Mouse (Mus musculus) stomach, postnatal 0 days (tissue): ENCODE data around the gene Pm20d1.

Experiments
- CTCF ChIP-seq: IDR thresholded peaks from 2 replicates; pipeline ENCODE4 v1.5.1; 2016; ENCODE audit warnings: antibody characterized with exemption, low read depth, mild to moderate bottlenecking, moderate library complexity
- EP300 ChIP-seq: optimal IDR thresholded peaks from 2 replicates; pipeline ENCODE3; 2016; ENCODE audit warnings: antibody characterized with exemption

- TF ChIP-seq CTCF, result no peak
- TF ChIP-seq EP300, result no peak
These were observed 37.3 kb upstream of the Pm20d1 start for GRCm38 (mm10) chr1:131759667-131760427.
